Mouse (Mus musculus) G1E (cell line): ENCODE measurements at regions not wholly inside any gene's neighbourhood (a gene's known extent, or its start where the extent isn't known, plus 50 kb on each side); places are given as distances from the start of the nearest gene placed in this dataset.

Experiments used
- CTCF ChIP-seq: IDR thresholded peaks from 2 replicates; pipeline ENCODE4 v1.5.1; 2012; ENCODE audit warnings: low read depth, low read length, inconsistent platforms, mixed read lengths
- GATA2 ChIP-seq: IDR thresholded peaks from 2 replicates; pipeline ENCODE4 v1.6.1; 2012; ENCODE audit warnings: low read depth, low read length, inconsistent platforms, borderline replicate concordance
- TAL1 ChIP-seq: conservative IDR thresholded peaks from 2 replicates; pipeline ENCODE4 v1.6.1; 2012; ENCODE audit warnings: low read depth, low read length, inconsistent platforms, mixed read lengths

- no peak for TF ChIP-seq CTCF
- no peak for TF ChIP-seq TAL1
- no peak for TF ChIP-seq GATA2
These were observed 63.3 kb downstream of the Adra2a start for GRCm38 (mm10) chr19:54107103-54107821.
